Mouse (Mus musculus): Measurements from ENCODE around the gene Rac3. TPM values are rescaled to one million over a fixed set of nuclear protein-coding genes. Genes with fewer than 3 reads are reported as not detected.
"Not testable (repeated sequence)": the region's sequence is repeated elsewhere in the genome, so short reads cannot be mapped to it uniquely, and the experiment has no call there.

Rac3 gene
- total RNA-seq, 2 experiments from 2014 or later: 36.5 to 41.0 TPM

DNA sequence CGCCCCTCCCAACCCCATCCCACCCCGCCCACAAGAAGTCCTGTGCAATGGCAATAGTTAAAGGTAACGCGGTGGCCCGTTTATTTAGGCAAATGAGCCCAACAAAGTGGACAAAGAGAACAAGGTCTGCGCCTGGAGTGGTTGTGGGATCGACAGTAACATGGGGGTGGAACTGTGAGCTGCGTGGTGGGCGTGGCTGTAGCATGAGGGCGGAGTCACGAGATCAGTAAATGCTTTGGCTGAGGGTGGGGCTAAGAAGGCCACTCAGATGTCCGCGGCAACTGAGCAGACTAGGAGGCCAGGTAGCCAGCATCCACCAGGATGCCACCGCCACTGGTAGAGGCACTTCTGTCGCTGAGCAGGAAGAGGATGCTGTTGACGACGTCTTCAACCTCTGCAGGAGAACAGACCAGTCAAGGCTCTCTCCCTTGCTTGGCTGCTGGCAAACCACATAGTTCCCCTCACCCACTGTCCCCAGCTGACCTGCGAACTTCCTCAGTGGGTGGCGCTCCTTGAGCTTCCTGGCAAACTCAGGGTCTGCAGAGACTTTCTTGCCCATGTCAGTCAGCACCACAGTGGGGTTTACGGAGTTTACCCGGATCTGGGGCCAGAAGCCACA lies 8.3 kb downstream of the Rac3 start:
- not testable (repeated sequence) for DNase-seq

DNA sequence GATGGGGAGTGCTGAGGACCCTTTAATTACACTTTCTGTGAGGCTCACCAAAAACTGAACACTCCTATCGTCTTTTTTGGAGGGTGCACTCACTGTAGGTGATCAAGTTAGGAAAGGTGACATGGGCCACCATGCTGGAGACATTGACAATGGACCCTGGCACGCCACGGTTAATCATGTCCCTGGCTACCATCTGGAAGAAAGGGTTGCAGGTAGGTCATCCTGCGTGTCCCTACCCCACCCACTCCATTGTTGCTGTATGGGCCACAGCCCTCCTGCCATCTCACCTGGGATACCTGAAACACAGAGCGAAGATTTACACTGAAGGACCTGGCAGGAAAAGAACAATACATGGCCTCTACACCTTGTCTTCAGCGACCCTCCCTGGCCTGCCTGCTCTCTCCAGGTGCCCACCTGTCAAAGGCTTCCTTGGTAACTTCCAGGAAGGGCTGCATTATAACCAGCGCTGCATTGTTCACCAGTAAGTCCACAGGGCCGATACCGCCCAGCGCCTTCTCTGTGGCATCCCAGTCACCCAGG lies 9.1 kb downstream of the Rac3 start:
- DNase-seq: no peak

DNA sequence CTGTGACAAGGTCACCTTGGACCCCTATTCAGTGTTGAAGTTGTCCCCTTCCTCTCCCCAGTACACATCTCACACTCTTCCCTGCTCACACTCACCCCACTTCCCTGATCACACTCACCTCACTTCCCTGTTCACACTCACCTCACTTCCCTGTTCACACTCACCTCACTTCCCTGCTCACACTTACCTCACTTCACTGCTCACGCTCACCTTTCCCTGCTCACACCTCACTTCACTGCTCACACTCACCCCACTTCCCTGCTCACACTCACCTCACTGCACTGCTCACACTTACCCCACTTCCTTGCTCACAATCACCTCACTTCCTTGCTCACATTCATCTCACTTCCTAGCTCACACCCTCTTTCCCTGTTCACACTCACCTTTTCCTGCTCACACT lies 10.1 kb downstream of the Rac3 start:
- no peak for DNase-seq

DNA sequence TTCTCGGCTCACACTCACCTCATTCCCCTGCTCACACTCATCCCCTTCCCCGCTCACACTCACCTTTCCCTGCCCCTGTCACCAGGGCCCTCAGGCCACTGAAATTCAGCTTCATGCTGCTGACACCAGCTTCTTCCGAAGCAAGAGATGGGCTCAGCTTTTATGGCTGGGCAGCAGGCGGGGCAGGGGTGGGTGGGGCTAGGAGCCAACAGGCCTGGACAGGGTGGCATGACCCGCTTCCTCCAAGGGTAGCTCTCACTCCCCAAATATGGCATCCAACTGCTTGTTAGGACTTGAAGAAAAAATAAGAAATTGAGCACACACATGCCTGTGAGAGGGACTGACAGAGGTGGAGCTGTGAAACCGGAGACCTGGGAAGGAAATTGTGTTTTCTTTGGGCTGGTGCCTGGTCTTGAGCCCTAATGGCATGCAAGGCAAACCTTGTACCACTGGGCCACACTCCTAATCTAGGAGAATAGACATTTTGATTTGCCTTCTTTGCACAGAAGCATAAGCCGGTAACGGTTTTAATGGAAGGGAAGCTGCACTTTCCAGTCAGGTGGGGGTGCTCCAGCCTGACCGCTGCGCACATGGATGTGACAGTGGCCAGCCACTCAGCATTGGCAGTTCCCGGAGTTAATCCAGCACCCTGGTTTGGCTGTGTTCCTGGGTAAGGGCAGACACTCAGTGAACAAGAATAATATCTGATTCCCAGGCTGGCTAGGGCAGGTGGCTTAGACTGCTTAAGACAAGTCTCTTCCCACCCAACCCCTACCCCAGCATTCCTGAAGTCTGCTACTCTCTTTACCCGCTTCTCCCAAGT lies 10.8 kb downstream of the Rac3 start, which contains the start of gene Cbr2:
Gene Cbr2, minus strand, starts transcription at position 257 of the 823 bp plus-strand sequence.
- no peak for DNase-seq

DNA sequence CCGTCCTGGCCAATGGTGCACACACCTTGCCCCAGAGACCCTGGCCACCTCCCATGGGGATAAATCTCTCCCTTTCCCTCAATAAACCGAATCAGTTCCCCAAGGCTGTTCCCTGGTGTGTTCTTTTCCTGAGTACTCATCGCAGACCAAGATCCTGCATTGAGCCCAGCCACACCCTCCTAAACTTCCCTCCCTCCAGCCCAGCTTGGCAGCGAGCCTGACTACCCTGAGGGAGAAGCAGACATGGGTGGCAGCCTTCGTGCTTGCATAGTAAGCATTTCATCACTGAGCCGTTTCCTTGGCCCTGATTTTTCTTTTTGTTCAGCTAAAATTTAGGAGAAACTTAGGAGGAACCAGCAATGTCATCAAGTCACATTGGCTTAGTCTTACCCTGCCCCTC lies 12.3 kb downstream of the Rac3 start:
- no peak for DNase-seq

DNA sequence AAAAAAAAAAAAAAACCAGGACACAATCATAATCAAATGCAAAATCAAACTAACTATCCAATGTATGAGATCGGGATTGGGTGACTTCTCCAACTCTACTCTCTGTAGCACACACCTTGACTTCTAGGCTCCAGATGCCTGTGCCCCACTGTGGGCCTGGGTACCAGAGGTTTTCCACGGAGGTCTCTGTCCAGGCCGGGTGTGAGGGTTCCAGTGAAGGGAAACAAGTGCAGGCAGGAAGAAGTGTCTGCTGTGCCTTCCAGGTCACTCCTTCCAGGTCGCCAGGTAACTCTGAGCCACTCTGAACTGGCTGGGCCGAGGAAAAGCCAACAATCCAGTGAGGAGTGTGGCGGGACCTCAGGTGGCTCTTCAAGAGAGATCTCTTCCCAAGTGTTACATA lies 15.2 kb downstream of the Rac3 start:
- DNase-seq: no peak

DNA sequence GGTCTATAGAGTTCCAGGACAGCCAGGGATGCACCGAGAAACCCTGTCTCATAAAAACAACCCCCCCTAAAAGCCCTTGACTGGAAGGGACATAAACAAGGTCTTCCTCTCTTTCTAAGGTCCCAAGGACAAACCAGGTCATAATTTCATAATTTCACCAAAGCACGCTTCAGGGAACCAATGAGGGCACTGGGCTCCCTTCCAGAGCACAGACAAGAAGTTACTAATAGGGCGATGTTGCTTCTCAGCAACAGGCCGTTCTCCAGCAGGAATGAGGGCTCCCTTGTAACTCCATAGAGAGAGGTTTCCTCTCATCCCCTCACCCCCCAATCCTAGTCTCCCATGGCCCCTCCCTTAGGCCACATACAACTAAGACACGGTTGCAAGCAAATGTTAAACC lies 19.7 kb downstream of the Rac3 start:
- no peak for DNase-seq

DNA sequence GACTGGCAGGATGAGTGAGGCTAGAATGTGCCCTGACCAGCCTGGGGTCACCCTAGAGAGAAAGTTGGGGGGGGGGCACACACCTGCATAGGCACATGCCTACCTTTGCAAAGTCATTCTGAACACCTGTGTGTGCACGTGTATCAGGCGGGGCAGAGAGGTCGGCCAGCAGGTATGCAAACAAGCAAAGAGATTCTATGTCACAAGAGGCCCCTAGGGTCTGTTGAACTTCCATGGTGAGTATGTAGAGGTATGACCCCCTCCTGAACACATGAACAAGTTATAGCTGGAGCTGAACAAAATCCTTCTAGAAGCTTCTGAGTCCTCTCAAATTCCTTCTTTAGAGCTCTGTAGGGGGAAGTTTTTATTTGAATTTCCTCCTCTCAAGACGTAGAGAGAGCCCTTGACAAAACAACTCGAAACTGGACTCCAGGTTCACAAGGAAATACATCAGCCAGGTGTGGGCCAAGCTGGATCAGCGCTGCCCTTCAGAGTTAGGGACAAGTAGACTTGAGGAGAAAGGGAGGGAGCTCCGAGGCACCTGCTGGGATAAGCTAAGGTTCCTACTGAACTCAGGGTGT lies 22.9 kb downstream of the Rac3 start:
- no peak for DNase-seq

DNA sequence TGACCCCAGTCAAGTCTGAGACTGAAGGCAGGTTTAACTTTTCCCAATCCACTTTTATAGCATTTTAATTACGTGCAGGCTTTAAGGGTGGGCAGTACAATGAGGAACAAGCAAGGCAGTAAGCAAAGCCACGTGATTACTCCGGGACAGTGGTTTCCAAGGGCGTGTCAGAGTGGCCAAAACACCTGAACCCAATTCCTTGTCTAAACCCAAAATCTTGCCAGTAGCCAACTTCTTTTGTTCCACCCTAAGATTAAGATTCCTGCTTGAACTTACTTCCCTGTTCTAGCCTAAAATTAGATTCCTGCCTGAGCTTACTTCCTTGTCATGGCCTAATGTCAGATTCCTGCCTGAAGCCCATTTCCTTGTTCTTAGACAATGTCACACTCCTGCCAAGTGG lies 26.7 kb downstream of the Rac3 start:
- DNase-seq: no peak

DNA sequence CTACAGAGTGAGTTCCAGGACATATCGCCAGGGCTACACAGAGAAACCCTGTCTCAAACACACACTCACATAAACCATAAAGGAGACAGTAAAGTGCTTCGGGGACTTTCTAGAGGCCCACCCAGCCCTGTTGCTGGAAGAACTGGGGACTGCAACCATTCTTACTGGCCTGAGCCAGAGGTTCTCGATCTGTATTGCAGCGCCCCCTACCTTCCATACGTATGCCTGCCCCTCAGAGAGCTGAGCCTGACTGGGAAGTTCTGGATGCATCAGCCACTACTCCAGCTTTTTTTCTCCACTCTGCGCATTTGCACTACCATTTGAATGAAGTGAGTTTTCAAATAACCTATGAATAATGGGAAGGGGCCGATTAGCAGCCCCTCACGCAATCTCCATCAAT lies 28.2 kb downstream of the Rac3 start:
- DNase-seq: no peak

DNA sequence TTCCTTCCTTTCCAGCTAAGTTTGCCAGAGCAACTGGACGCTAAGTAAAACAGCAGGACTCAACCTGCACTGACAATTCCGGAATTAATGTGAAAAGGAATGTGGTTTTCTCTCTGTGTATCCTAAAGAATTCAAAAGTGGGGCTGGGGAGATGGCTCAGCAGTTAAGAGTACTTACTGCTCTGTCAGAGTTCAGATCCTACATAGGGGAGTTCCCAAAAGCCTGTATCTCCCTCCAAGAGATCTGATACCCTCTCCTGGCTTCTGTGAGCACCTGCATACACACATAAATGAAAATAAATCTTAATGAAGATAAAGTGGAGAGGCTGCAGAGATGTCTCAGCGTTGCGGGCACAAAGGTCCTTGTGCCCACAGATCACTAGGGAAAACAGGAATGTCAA lies 30.3 kb downstream of the Rac3 start:
- DNase-seq: no peak

DNA sequence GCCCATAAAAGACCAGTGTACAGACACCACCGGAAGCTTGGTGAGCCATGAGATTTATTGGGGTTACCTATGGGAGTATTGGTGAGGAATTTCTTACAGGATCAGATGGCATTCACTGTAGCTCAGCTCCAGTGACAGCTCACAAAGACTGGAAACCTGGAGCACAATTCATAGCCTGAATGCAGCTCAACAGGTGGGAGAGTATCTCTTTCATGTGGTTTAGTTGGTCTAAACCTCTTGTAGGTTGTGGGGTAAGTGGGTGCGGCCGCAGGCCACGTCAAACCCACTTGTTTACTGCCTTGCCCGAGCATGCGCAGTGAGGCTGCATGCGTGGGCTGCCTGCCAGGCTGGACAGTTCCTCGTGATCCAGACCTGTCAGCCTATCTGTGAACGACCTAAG lies 39.0 kb downstream of the Rac3 start:
- DNase-seq: no peak

DNA sequence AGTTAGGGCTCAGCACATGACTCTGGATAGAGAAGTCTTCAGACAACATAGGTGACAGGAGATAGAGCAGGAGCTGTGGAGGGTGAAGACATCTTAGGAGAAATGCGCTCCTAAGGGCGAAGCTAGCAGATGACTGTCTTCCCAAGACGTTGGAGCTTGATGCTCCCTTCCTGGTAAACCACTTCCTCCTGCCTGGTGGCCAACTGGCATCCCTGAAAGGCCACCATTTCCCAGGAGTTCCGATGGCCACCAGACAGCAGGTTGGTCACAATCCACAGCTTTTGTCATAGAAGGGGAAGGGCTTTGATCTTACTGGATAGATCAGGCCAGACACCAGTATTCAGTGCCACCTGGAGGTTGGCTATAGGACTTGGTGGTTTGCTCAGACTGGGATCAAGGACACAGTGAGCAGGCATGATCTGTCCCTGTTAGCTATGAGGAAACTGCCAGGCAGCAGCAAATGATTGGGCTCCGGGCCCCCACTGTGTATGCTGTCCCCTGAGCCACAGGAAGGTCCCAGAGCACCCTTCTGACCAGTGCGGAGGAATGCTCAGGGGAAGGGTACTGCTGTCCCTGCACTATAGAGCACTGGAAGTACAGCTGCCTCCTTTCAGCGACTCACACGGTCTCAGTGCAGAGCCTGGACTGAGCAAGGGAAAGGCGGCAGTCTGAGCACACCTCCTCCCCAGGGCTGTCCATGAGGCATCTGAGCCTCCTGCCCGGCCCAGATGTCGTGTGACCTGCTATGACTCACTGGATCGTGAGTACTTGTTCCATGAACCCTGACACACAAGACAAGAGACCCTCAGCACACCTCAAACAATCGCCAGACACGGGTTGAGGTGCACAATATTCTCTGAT lies 40.8 kb downstream of the Rac3 start:
- no peak for DNase-seq

DNA sequence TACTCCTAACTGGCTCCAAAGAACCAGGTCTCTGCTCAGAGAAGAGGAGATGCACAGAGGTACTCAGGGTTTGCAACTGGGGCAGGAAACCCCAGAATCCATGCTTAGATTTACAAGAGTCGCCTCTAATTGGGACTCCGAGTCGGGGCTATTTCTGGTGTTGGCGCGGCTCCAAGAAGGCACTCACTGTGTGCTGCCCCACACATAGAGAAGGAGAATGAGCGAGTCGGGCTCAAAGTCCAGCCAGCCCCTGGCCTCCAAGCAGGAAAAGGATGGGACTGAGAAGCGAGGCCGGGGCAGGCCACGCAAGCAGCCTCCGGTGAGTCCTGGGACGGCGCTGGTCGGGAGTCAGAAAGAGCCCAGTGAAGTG lies 41.4 kb downstream of the Rac3 start, which contains the start of gene Hmga1b:
Gene Hmga1b, plus strand, starts transcription at position 123 of the 370 bp plus-strand sequence.
- DNase-seq: not testable (repeated sequence)

DNA sequence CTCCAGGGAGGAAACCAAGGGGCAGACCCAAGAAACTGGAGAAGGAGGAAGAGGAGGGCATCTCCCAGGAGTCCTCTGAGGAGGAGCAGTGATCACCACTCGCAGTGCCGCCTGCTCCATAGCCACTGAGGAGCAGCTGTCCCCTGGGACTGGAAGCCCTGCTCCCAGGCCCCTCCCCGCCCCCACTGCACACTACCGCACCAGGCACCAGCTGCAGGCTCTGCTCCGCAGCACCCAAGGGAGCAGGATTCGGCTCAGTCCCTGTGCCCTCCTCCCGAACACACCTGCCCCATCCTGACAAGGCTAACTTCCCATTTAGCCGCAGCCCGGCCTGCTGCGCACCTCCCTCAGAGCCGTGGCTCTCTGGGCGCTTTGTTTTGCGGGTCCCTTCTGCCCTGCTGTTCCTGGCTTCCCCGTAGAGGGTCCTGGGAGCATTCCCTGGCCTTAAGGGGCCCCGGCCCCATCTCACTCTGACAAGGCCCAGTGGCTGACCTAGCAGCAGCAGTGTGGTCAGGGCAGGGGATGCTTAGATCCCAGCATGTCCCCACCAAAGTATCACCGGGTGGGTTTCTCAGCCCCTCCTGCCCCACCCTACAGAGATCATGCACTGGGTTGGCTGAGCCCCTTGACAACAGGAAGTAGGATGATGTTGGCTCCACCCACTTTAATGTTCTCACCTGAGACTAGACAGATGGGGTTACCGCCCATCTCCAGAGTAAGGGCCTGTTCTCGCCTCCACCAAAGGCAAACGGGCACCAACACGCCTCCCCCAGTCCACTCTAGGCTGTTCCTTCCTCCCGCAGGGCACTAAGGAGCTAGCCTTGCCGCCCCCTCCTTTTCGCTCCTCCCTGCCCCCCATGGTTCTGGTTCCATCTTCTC lies 42.1 kb downstream of the Rac3 start:
- DNase-seq: not testable (repeated sequence)

DNA sequence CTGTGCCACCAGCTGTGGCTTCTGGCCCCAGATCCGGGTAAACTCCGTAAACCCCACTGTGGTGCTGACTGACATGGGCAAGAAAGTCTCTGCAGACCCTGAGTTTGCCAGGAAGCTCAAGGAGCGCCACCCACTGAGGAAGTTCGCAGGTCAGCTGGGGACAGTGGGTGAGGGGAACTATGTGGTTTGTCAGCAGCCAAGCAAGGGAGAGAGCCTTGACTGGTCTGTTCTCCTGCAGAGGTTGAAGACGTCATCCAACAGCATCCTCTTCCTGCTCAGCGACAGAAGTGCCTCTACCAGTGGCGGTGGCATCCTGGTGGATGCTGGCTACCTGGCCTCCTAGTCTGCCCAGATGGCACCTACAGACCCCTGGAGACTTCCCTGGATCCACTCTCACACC lies 45.8 kb downstream of the Rac3 start:
- not testable (repeated sequence) for DNase-seq

DNA sequence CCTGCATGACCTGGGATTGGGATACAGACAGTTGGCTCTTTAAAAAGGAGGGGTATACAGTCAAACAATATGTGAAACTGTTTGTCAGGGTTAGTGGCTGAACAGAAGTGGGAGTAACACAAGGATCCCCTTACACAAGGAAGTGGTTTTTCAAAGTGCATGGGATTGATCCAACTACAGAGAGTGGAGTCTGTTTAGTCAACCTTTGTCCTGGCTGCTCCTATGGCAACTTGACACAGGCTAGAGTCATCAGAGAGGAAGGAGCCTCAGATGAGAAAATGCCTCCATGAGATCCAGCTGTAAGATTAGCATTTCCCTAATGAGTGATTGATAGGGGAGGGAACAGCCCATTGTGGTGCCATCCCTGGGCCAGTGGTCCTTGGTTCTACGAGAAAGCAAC lies 46.9 kb downstream of the Rac3 start:
- no peak for DNase-seq

DNA sequence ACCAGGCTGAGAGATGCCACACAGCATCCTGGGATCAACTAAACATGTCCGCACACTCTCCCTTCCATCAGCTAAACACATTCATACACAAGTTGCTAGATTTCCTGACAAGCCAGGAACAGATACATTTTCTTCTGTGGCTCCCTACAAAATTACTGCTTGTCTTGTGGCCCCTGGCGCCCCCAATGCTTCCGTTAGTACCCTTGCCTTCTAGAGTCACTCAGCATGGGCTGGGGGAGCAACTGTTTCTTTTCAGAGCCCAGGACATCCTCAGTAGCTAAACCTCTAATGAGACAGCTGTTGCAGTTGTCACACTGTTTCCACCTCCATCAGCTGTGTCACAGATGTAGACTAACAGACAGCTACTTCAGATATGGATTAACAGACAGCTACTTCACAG lies 51.5 kb downstream of the Rac3 start:
- DNase-seq: no peak

Data from layer of hippocampus, postnatal 36 days (tissue).